Mouse (Mus musculus) neural tube, embryonic 11.5 days (tissue): Measurements from ENCODE around the gene Jmy. TPM values are rescaled to one million over a fixed set of nuclear protein-coding genes. Genes with fewer than 3 reads are reported as not detected.

ENCODE experiments used
- ATAC-seq: fragments of 200-750 bp; cut with Nextera tagmentation; 2 replicates; pipeline ENCODE4 v1.8.0; 2017; ENCODE audit warnings: moderate number of reproducible peaks, mild to moderate bottlenecking, moderate TSS enrichment, moderate library complexity; ENCODE audit not compliant: insufficient read depth, low FRiP score, low TSS enrichment
- DNase-seq: peaks from one replicate; pipeline ENCODE4 v3.0.0-alpha.2; 2015; ENCODE audit warnings: low spot score
- H3K27ac ChIP-seq: fragments of 300-500 bp; sonication (generic); 2 replicates; pipeline ENCODE4 v1.5.1; 2014; ENCODE audit warnings: low read depth, mild to moderate bottlenecking, low read length
- H3K27me3 ChIP-seq: fragments of 300-500 bp; sonication (generic); 2 replicates; pipeline ENCODE4 v1.6.1; 2014; ENCODE audit warnings: mild to moderate bottlenecking, low read length, mixed read lengths; ENCODE audit not compliant: control insufficient read depth, insufficient read depth
- H3K36me3 ChIP-seq: fragments of 300-500 bp; sonication (generic); 2 replicates; pipeline ENCODE4 v1.6.1; 2014; ENCODE audit warnings: mild to moderate bottlenecking, low read length, moderate library complexity, mixed read lengths; ENCODE audit not compliant: control insufficient read depth, insufficient read depth
- H3K4me1 ChIP-seq: fragments of 300-500 bp; sonication (generic); 2 replicates; pipeline ENCODE4 v1.6.1; 2014; ENCODE audit warnings: low read length, mixed read lengths; ENCODE audit not compliant: control insufficient read depth, insufficient read depth
- H3K4me2 ChIP-seq: fragments of 300-500 bp; sonication (generic); 2 replicates; pipeline ENCODE4 v1.6.1; 2014; ENCODE audit warnings: low read depth, mild to moderate bottlenecking, moderate library complexity
- H3K4me3 ChIP-seq: fragments of 300-500 bp; sonication (generic); 2 replicates; pipeline ENCODE4 v1.5.1; 2014; ENCODE audit warnings: low read depth, low read length
- H3K9ac ChIP-seq: fragments of 300-500 bp; sonication (generic); 2 replicates; pipeline ENCODE4 v1.6.1; 2014; ENCODE audit warnings: mild to moderate bottlenecking, low read length
- H3K9me3 ChIP-seq: fragments of 300-500 bp; sonication (generic); 2 replicates; pipeline ENCODE4 v1.6.1; 2016; ENCODE audit warnings: low read length; ENCODE audit not compliant: control insufficient read depth
- WGBS: fragments of 180-500 bp; shearing (Covaris S2); extraction: QIAGEN DNeasy Blood & Tissue Kit; methylation state at CpG from one replicate; pipeline ENCODE4 v1.1.7; 2014; 5-methylcytosine and 5-hydroxymethylcytosine counted together
- polyA plus RNA-seq: library from polyadenylated mRNA; unstranded; fragments of >200 nt; fragmentation: Nextera tagmentation; extraction: Ambion mirVana; gene quantifications from 2 replicates; pipeline ENCODE4 v1.2.1, GENCODE M21; 2014

Gene Jmy
- polyA plus RNA-seq, 1 experiment from 2014 or later = 3.6 TPM

- no peaks in the 10 kb centered on the region for H3K4me1 ChIP-seq
- DNase-seq = no peak
- WGBS = 90% methylated on average over 5 of the region's 5 CpGs
- H3K27me3 ChIP-seq = no peaks in the 10 kb centered on the region
- no peak overlapping the region for H3K4me2 ChIP-seq
- no peaks in the 10 kb centered on the region for H3K9me3 ChIP-seq
- H3K27ac ChIP-seq = no peak overlapping the region
- no peaks in the 10 kb centered on the region for H3K36me3 ChIP-seq
- H3K4me3 ChIP-seq = no peak overlapping the region
- ATAC-seq = no peak
- no peak overlapping the region for H3K9ac ChIP-seq
Measured at GRCm38 (mm10) chr13:93427920-93428876, 71.4 kb downstream of the Jmy start.

DNA sequence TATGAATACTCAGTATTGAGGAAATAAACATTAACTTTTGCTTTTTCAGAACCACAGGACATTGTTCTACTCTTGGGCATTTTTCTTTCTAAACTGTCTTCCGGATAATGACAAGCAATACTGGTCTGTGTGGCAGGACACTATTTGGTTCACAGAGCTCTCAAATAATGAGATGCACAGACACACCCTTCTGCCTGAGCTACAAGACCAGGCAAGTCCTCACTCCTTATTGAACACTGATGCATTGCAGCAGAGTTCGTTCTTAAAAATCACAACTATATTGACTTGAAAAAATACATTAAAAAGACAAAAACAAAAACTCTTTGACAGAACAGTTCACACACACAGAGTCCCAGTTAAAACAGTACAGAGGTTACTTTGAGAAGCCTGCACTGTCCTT lies 76.4 kb downstream of the Jmy start:
- Histone ChIP-seq H3K36me3 (no peaks in the 10 kb centered on the region), H3K4me1 (no peaks in the 10 kb centered on the region), H3K9ac (no peak overlapping the region), H3K27me3 (no peaks in the 10 kb centered on the region), H3K9me3 (no peaks in the 10 kb centered on the region), H3K27ac (no peak overlapping the region), H3K4me3 (no peak overlapping the region), H3K4me2 (no peak overlapping the region)
- no peak for ATAC-seq
- DNase-seq = no peak
- WGBS = 88% methylated on average over 2 of the region's 2 CpGs

DNA sequence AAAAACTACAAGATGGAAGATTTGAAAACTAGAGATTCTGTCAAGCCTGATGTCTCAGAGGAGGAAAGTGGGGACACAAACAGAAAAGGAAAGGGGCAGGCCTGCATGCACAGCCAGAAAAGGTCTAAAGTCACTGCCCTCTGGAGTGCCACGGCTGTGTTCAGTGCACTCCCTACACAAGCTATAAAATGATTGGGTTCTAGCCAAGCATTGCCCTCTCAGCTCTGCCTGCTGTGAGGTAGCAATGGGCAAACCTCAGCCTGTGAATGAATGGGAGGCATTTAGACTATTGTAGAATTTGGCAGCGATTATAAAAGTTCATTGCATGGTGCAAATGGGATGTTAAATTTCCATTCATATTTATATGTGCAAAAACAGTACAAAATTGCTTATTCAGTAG lies 79.8 kb downstream of the Jmy start:
- Histone ChIP-seq H3K36me3 (no peaks in the 10 kb centered on the region), H3K4me2 (no peak overlapping the region), H3K4me3 (no peak overlapping the region), H3K9me3 (no peaks in the 10 kb centered on the region), H3K27ac (no peak overlapping the region), H3K4me1 (no peaks in the 10 kb centered on the region), H3K9ac (no peak overlapping the region), H3K27me3 (no peaks in the 10 kb centered on the region)
- DNase-seq (no peak), ATAC-seq (no peak)
- WGBS = 68% methylated on average over 2 of the region's 2 CpGs

DNA sequence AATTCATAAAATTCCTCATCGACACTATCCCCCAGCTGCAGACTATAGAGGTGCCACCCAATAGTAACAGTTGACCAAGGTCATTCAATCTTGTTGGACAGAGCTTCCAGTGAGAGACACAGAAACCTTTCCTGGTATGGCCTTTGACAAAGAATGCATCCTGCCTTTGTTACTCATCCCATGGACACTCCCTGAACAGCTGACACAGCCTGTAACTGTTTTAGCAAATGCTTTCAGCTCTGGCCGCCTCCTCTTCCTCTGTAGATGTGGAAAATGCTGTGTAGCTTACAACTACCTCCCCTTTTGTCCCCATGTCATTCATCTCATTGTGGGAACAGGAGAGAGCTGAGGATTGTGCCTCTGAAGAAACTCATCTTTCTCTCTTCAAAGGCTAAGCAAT lies 81.3 kb downstream of the Jmy start:
- Histone ChIP-seq H3K4me2 (no peak overlapping the region), H3K27ac (no peak overlapping the region), H3K4me3 (no peak overlapping the region), H3K9me3 (no peaks in the 10 kb centered on the region), H3K4me1 (no peaks in the 10 kb centered on the region), H3K9ac (no peak overlapping the region), H3K27me3 (no peaks in the 10 kb centered on the region), H3K36me3 (no peaks in the 10 kb centered on the region)
- 91% methylated on average over 2 of the region's 2 CpGs for WGBS
- ATAC-seq (no peak), DNase-seq (no peak)

DNA sequence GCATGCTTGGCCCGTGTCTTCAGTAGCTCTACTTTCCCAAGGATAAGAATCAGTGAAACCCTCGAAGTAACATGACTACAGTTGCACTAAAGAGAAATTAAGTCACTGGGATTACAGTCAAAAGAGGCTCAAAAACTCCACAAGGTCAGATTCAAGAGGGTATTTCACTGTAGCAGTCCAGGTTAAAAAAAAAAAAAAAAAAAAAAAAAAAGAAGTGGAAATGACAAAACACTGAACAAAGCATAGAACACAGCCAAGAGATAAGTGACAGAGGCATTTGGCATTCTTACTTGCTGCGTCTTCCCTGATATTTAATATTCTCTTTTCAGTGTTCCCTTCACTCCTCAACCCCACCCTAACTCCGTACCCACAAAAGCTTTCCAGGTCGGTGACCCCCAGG lies 84.6 kb downstream of the Jmy start:
- no peak for ATAC-seq
- H3K4me3 ChIP-seq = no peak overlapping the region
- H3K9me3 ChIP-seq = no peaks in the 10 kb centered on the region
- no peak overlapping the region for H3K27ac ChIP-seq
- 92% methylated on average over 5 of the region's 5 CpGs for WGBS
- H3K4me2 ChIP-seq = no peak overlapping the region
- H3K36me3 ChIP-seq = no peaks in the 10 kb centered on the region
- H3K27me3 ChIP-seq = no peaks in the 10 kb centered on the region
- H3K9ac ChIP-seq = no peak overlapping the region
- H3K4me1 ChIP-seq = no peaks in the 10 kb centered on the region
- DNase-seq = no peak

DNA sequence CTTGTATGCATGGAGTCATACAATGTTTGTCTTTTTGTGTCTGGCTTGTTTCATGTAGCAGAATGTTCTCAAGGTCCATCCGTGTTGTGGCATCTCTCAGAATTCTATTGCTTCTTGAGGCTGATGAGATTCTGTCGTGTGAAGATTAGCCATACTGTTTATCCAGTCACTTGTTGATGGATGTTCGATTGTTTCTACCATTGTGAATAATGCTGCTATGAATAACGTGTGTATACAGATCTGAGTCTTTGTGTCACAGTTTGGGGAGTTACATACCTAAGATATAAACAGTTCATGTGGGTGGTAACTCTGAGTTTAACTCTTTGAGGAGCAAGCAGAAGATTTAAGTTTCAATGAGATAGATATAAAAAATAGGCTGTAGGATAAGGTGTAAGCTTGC lies 89.3 kb downstream of the Jmy start:
- Histone ChIP-seq H3K9ac (no peak overlapping the region), H3K4me2 (no peak overlapping the region), H3K27me3 (no peaks in the 10 kb centered on the region), H3K27ac (no peak overlapping the region), H3K4me1 (no peaks in the 10 kb centered on the region), H3K4me3 (no peak overlapping the region), H3K9me3 (no peaks in the 10 kb centered on the region), H3K36me3 (no peaks in the 10 kb centered on the region)
- no peak for ATAC-seq
- no peak for DNase-seq
- 94% methylated on average over 4 of the region's 4 CpGs for WGBS

GRCm38 (mm10) chr13:93406855-93407254 lies 92.8 kb downstream of the Jmy start:
- 88% methylated on average over 5 of the region's 5 CpGs for WGBS
- H3K9ac ChIP-seq = no peak overlapping the region
- DNase-seq (no peak), ATAC-seq (no peak)
- H3K4me2 ChIP-seq = no peak overlapping the region
- no peak overlapping the region for H3K4me3 ChIP-seq
- no peak overlapping the region for H3K27ac ChIP-seq
- H3K27me3 ChIP-seq = no peaks in the 10 kb centered on the region
- no peaks in the 10 kb centered on the region for H3K36me3 ChIP-seq
- H3K4me1 ChIP-seq = no peaks in the 10 kb centered on the region
- no peaks in the 10 kb centered on the region for H3K9me3 ChIP-seq

DNA sequence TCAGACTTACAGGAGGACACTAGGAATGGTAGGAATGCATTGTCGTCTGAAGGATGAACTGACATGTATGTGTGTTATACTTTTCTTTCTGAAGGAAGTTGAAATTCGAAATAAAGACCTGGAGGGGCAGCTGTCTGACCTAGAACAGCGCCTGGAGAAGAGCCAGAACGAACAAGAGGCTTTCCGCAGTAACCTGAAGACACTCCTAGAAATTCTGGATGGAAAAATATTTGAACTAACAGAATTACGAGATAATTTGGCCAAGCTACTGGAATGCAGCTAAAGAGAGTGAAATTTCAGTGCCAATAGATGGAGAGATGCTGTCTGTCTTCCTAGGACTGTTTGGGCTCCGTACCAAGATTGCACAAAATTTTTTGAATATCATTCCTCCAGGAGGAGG lies 97.7 kb downstream of the Jmy start:
- Histone ChIP-seq H3K4me2 (no peak overlapping the region), H3K4me1 (no peaks in the 10 kb centered on the region), H3K27me3 (no peaks in the 10 kb centered on the region), H3K4me3 (no peak overlapping the region), H3K9me3 (no peaks in the 10 kb centered on the region), H3K9ac (no peak overlapping the region), H3K27ac (no peak overlapping the region), H3K36me3 (no peaks in the 10 kb centered on the region)
- no peak for DNase-seq
- 93% methylated on average over 7 of the region's 7 CpGs for WGBS
- ATAC-seq = no peak

GRCm38 (mm10) chr13:93399710-93400216 lies 99.8 kb downstream of the Jmy start:
- ATAC-seq = no peak

More at GRCm38 (mm10) chr13:93399710-93400216, 99.8 kb downstream of the Jmy start:
- H3K27me3 ChIP-seq = no peaks in the 10 kb centered on the region
- H3K36me3 ChIP-seq = no peaks in the 10 kb centered on the region
- no peaks in the 10 kb centered on the region for H3K9me3 ChIP-seq
- H3K4me3 ChIP-seq = no peak overlapping the region
- no peak overlapping the region for H3K4me2 ChIP-seq
- no peak overlapping the region for H3K9ac ChIP-seq
- H3K27ac ChIP-seq = no peak overlapping the region
- H3K4me1 ChIP-seq = no peaks in the 10 kb centered on the region
- DNase-seq = no peak
- 89% methylated on average over 5 of the region's 5 CpGs for WGBS
